Mouse (Mus musculus): Measurements from ENCODE around the gene Bhmt2.

Gene Bhmt2

DNA sequence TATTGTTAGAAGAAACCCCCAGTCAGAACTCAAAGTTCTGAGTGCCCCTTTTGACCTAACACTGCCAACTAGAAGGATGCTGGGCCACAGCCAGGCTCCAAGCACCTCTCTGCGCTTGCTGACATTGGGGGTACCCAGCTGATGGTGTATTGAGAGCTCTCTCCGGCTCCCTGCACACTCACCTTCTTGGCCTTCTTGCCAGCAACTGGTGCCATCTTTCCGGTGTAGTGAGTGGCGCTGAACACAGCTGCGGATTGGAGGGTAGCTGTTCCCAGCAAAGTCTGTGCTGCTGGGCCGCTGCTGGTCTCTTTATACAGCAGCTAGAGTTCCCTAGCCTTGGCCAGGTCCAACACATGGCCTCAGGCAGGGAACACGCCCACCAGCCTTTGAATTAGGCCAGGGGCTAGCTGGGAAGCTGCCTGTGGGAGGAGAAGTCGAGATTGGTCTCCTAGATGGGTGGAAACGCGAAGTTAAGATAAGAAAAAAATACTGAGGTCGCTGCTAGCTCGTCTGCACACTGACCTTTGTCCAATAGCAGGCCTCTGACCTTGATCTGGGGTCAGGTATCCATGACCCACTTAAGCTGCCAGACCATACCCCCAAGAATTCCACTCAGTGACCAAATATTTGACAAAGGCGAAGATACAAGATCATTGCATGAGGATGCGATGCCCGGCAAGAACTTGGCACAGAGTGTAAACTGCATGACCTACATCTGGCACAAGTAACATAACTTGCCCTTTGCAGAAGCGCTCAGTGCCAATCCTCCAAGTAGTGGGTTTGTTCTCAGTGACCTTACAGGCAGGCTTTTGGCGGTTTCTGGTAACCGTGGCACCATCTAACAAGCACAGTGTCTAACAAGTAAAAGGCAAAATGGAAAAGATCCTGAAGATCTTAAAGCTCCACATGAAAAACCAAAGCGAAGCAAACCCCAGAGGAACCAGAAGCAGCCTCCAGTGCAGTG, 36.5 kb downstream of the Bhmt2 start, which contains the start of gene Bhmt:
Gene Bhmt, minus strand, starts transcription at position 680 of the 964 bp plus-strand sequence.
- DNase-seq, result no peak

DNA sequence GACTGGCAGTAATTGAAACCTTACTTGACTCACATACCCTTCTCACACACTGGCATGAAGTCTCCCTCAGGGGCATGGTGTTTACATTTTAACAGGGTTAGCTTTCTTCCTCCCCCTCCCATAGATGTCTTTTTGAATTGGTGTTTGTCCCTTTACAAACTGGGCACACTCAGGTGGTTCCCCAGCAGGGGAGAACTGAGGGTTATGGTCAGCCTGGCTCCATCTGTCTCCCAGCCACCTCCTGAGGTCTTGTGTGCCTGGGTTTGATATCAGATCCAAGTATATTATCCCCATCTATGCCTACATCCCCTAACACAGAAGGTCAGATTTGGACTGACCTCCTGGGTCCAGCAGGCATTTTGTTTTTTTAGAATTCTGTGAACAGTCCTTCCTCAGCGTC, 37.5 kb downstream of the Bhmt2 start:
- no peak for DNase-seq

DNA sequence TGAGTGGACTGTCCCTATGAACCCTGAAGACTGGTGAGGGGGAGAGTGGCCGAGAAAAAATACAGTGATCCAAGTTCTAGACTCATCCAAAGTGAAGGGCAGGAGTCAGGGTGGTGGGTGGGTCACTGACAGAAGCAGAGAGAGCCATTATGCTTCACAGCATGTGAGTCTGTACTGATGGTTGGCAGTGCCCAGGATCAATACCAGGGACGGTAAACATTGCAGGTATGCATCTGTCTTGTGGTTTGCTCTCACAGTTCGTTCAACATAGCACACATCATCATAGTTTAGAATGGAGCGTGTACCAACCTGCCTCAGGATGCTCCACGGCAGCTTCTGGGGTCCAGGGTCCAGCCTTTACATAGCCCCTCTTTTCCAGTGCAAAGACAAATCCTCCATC, 41.2 kb downstream of the Bhmt2 start:
- DNase-seq, result no peak

DNA sequence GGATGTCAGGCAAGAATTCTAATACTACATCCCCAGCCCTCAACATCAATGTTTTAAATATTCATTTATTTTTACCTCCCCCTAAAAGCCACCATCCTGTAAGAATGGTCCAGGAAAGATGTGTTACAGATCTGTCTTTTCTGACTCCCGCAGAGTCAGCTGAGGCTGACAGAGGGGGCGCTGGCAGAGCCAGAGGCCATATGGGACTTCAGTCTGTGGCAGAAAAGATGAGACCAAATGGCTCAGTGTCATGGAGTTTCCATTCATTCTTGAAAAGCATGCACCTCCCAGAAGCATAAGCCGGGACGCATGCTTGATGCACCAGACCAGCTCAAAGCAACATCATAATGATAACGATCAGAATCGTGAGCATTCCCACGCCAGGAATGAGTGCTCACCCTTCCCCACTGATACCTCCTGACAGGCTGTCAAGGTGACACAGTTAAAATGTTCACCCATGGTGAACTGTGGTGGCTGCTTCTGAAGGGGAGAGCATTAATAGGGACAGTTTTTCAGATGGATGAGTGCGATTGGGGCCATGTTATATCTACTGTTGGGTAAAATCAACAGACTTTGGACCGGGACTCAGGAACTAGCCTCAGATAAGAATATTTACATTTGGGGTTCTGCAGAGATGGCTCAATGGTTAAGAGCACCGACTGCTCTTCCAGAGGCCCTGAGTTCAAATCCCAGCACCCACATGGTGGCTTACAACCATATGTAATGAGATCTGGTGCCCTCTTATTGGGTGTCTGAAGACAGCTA, 43.0 kb downstream of the Bhmt2 start:
- no peak for DNase-seq

DNA sequence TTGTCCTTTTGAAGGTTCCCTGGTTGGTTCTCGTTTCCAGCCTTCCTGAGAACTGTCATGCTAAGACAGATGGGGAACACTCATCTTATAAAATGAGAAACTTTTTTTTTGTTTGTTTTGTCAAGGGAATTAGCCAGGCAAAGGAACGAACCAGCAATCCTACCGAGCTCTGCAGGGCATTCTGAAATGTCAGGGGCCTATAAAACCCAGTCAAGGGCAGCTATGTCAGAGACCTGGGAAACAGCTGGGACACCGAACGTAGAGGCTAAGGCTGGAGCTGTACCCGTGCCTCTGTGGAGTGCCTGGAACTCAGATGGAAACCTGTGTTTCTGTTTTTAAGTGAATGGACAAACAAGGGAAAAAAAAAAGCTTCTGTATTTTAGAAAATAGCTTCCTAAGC, 45.2 kb downstream of the Bhmt2 start:
- DNase-seq, result no peak

DNA sequence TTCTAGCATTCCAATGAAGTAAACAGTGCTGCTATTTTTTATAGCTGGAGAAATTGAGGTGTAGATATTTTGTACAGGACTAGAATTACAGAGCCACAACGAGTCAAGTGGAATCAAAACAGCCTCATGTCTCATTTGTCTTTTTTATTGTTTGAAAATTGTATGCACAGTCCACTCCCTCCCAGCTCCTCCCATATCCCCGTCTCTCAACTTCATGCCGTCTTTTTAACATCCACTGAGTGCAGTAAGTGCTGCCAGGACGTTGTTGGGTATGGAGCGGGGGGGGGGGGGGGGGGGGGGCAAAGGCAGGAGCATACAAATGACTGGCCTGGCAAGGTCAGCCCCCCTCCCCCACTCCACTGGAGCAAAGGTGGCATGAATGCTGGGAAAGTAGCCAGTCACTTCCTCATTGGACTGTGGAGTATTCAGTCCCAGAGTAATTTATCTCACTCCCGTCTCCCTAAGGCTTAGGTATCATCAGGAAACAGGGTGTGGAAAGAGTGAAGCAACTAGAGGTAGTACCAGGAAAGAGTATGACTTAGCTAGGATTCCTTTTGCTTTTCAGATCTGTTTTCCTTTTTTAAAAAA, 59.6 kb downstream of the Bhmt2 start:
- no peak for DNase-seq

DNA sequence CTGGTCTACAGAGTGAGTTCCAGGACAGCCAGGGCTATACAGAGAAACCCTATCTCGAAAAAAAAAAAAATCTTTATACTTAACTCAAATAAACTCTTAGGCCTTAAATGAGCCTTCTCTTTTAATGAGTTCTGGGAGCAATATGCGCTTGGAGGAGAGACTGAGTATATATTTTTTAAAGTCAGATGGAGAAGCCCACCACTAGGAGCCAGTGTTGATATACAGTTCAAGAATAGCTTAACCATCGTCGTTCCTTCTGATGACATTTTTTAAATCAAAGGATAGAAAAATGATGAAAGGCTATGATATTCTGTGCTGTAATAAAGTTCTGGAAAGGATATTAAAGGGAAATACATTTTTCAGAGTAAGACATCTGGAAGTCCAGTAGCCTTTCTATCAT, 60.3 kb downstream of the Bhmt2 start:
- no peak for DNase-seq

DNA sequence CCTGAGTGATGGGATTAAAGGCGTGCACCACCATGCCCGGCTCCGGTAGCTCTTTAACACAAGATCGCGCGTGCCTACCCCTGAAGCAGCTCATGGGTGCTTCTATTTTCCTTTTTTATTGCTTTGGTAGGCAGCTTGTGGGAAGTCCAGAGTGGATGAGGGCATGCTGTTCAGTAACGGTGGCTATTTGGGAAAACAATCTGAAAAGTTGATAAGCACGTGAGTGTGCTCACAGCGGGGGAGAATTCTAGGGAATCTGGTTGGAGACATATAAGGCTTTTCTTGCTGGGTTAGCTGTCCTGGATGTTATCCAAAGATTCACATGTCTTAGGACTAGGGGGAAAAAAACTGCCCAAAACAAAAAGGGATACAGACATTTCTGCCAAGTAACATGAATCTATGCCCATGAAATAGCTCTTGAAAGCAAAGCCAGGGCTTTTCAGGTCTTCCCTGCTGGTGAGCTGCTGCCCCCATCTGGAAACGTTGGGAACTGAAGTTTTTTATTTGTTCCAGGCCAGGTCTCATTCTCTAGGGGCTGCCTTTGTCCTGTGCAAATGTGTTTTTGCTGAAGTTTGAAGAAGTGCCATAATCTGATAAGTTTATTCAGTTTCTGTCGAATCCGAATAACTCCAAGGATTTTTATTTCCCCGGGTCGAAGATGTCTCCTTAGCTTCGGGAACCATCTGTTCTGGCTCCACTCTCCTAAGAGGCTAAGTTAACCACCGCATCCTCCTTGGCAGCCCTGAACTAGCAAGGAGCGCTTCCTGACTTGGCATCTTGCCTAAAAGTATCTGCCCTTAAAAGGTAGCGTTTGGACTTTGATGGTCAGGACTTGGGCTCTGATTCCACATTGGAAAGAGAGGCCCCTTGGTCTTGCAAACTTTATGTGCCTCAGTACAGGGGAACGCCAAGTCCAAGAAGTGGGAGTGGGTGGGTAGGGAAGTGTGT, 61.2 kb downstream of the Bhmt2 start:
- peak in 1 of 2 experiments; percentile 56 for DNase-seq

DNA sequence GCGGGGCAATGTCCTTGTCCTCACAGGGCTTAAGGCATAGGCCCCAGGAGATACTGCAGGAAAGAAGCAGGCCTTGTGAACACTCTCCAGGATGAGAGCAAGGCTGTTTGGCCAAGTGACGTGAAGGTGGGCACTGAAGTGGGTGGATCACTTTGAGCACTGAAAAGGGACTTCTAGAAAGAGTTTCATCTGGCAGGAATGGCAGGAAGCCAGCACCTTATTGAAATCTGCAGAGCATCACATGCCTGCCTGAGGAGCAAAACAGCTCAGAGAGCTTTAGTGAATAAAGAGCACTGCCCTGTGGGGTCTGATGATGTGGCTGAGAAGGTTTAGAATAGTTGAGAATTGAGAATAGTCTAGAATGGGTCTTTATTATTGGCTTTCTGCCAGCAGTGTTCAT, 65.6 kb downstream of the Bhmt2 start:
- DNase-seq, result no peak

DNA sequence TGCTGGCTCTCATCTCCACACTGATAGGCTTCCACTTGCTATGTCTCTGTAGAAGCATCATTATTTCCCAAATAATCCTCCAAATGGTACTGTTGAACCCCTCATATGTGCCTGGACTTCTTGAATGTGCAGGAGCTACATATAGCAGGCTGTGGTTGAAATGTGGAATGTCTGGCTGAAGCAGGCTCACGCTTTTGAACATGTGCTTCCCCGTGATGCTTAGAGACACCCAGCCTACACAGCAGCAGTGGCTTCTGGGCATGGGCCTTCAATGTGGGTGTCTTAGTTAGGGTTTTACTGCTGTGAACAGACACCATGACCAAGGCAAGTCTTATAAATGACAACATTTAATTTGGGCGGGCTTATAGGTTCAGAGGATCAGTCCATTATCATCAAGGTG, 66.4 kb downstream of the Bhmt2 start:
- DNase-seq, result no peak

DNA sequence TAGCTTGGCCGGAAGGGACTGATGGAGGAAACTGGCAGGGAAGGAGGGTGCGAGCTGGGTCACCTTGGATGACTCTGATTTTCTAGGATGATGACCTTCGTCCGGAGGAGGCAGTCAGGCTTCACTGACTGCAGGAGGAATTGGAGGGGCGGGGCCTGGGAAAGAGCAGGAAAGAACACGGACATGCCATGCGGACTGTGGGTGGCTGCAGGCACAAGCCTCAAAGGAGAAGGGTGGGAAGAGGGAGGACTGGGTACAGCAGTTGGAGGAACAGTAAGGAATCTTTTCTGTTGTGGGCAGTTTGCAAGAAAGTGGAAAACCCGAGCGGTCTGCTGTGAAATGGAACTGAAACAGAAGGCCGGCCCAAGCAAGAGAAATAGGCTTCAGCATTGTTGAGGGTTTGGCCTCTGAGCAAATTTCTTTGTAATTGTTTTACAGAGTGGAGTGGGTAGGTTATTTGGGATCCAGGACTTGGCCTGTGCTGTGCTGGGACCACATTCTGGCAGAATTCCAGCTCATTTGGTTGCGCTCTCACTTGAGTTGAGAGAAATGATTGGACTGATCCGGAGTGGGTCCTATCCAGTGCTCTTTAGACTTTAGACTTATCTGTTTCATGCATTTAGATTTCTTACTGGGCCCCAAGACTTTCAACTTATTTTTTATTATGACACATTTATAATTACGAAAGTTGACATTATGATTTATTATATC, 67.1 kb downstream of the Bhmt2 start:
- DNase-seq, result no peak

Measured in spleen, adult 18-20 months (tissue).